Mouse (Mus musculus): ENCODE results near the gene Lsamp.

GRCm38 (mm10) chr16:41535806-41536205 is 1551.6 kb downstream of the Lsamp start:
- TF ChIP-seq CTCF (IDR thresholded peaks at IDR 0.05; ENCODE audit: low read depth) (no peak), EP300 (IDR thresholded peaks at IDR 0.05; ENCODE audit: low read depth) (no peak)
